Mouse (Mus musculus): ENCODE measurements around the gene Toe1.

GRCm38 (mm10) chr4:116769060-116769459, 38.4 kb downstream of the Toe1 start:
- TF ChIP-seq TAL1 (IDR thresholded peaks at IDR 0.05; ENCODE audit: low read length), result no peak
- no peak for TF ChIP-seq GATA1 (IDR thresholded peaks at IDR 0.05; ENCODE audit: low read length)

Measured in erythroblast, embryonic 14.5 days (primary cell).